Mouse (Mus musculus) liver (tissue): Measurements from ENCODE around the gene Dazap2.
"Not testable (repeated sequence)": the region's sequence is repeated elsewhere in the genome, so short reads cannot be mapped to it uniquely, and the experiment has no call there.

Experiments
- DNase-seq: peaks from one replicate; pipeline ENCODE4 v3.0.0-alpha.2; 2020; ENCODE audit warnings: mixed read lengths

The Dazap2 gene

GRCm38 (mm10) chr15:100611951-100612350 lies 3.2 kb upstream of the Dazap2 start:
- DNase-seq = no peak

- DNase-seq = peak; percentile 48
Observed at GRCm38 (mm10) chr15:100612432-100612831, 2.7 kb upstream of the Dazap2 start.

- DNase-seq = peak; percentile 85
Observed at GRCm38 (mm10) chr15:100613584-100613983, 1.6 kb upstream of the Dazap2 start.

GRCm38 (mm10) chr15:100614218-100614995 lies 742 bp upstream of the Dazap2 start:
- no peak for DNase-seq

GRCm38 (mm10) chr15:100615825-100616220 lies 674 bp downstream of the Dazap2 start:
- DNase-seq = peak; percentile 94

- DNase-seq = no peak
Observed at GRCm38 (mm10) chr15:100616221-100616620, 1.1 kb downstream of the Dazap2 start.

GRCm38 (mm10) chr15:100619200-100619599 lies 4.1 kb downstream of the Dazap2 start:
- no peak for DNase-seq

- DNase-seq = not testable (repeated sequence)
Observed at GRCm38 (mm10) chr15:100621671-100622070, 6.5 kb downstream of the Dazap2 start.

GRCm38 (mm10) chr15:100622164-100622563 lies 7.0 kb downstream of the Dazap2 start:
- no peak for DNase-seq

- no peak for DNase-seq
Observed at GRCm38 (mm10) chr15:100623754-100624153, 8.6 kb downstream of the Dazap2 start.

- DNase-seq = no peak
Observed at GRCm38 (mm10) chr15:100624435-100624834, 9.3 kb downstream of the Dazap2 start.

- peak; percentile 63 for DNase-seq
Observed at GRCm38 (mm10) chr15:100627287-100627686, 12.1 kb downstream of the Dazap2 start.

GRCm38 (mm10) chr15:100627774-100628370 lies 12.7 kb downstream of the Dazap2 start:
- DNase-seq = no peak

- DNase-seq = no peak
Observed at GRCm38 (mm10) chr15:100628797-100629196, 13.6 kb downstream of the Dazap2 start.

- no peak for DNase-seq
Observed at GRCm38 (mm10) chr15:100630126-100630525, 15.0 kb downstream of the Dazap2 start.

GRCm38 (mm10) chr15:100631454-100632170 lies 16.5 kb downstream of the Dazap2 start:
- no peak for DNase-seq

- no peak for DNase-seq
Observed at GRCm38 (mm10) chr15:100632323-100632722, 17.2 kb downstream of the Dazap2 start.

- DNase-seq = no peak
Observed at GRCm38 (mm10) chr15:100633341-100633740, 18.2 kb downstream of the Dazap2 start.

GRCm38 (mm10) chr15:100635239-100635638 lies 20.1 kb downstream of the Dazap2 start:
- DNase-seq = no peak

GRCm38 (mm10) chr15:100635851-100636645 lies 20.9 kb downstream of the Dazap2 start:
- DNase-seq = no peak

- DNase-seq = peak; percentile 35
Observed at GRCm38 (mm10) chr15:100636700-100637501, 21.8 kb downstream of the Dazap2 start, which contains the start of gene Smagp. Smagp (minus strand) TSS chr15:100636940.

GRCm38 (mm10) chr15:100637661-100638060 lies 22.5 kb downstream of the Dazap2 start:
- DNase-seq = peak; percentile 24
